Mouse (Mus musculus) brain, embryonic 14.5 days (tissue): Measurements from ENCODE around the gene Plxdc1. TPM values are rescaled to one million over a fixed set of nuclear protein-coding genes. Genes with fewer than 3 reads are reported as not detected.
A peak's percentile ranks its signal among the peaks of the same experiment; 100 is the strongest.

ENCODE experiments used
- DNase-seq: peaks from one replicate; pipeline ENCODE4 v3.0.0-alpha.2; 2011; ENCODE audit warnings: low read depth
- CTCF ChIP-seq: fragments of 200-500 bp; IDR thresholded peaks from 2 replicates; pipeline ENCODE4 v1.5.1; 2012; ENCODE audit warnings: inconsistent platforms, mild to moderate bottlenecking, moderate library complexity, borderline replicate concordance; ENCODE audit not compliant: insufficient read depth, insufficient read length; ENCODE audit errors: extremely low read depth
- POLR2A ChIP-seq: fragments of 200-500 bp; IDR thresholded peaks from 2 replicates; pipeline ENCODE4 v1.6.1; 2012; ENCODE audit warnings: mild to moderate bottlenecking, inconsistent platforms, borderline replicate concordance; ENCODE audit not compliant: poor library complexity, insufficient read depth, insufficient read length, severe bottlenecking; ENCODE audit errors: extremely low read depth
- polyA plus RNA-seq: library from polyadenylated mRNA; depleted of rRNA; stranded (reverse); fragments of >200 nt; gene quantifications from 2 replicates; pipeline ENCODE4 v1.2.3, GENCODE M21; 2012

Gene Plxdc1
- polyA plus RNA-seq, 1 experiment, result 0.90 TPM

GRCm38 (mm10) chr11:97998074-97998793 lies 12.0 kb upstream of the Plxdc1 start:
- DNase-seq, result no peak
- no peak for TF ChIP-seq CTCF

GRCm38 (mm10) chr11:97997387-97997960 lies 11.2 kb upstream of the Plxdc1 start:
- no peak for DNase-seq
- TF ChIP-seq CTCF (no peak), POLR2A (no peak)

GRCm38 (mm10) chr11:97996691-97997090 lies 10.4 kb upstream of the Plxdc1 start:
- no peak for TF ChIP-seq POLR2A
- DNase-seq, result no peak

GRCm38 (mm10) chr11:97995564-97996288 lies 9.5 kb upstream of the Plxdc1 start, which contains the start of gene Arl5c:
Gene Arl5c, minus strand, starts transcription at chr11:97996181.
- TF ChIP-seq CTCF (peak; percentile 48; the same call in 1 of the 2 replicates), POLR2A (no peak)
- no peak for DNase-seq

- peak; percentile 73 for DNase-seq
- peak; percentile 72 for TF ChIP-seq CTCF
- TF ChIP-seq POLR2A, result no peak
Observed at GRCm38 (mm10) chr11:97994539-97995100, 8.4 kb upstream of the Plxdc1 start.

GRCm38 (mm10) chr11:97988530-97989096 lies 2.4 kb upstream of the Plxdc1 start:
- TF ChIP-seq CTCF (no peak), POLR2A (no peak)
- DNase-seq, result peak; percentile 94

GRCm38 (mm10) chr11:97987551-97988526 lies 1.6 kb upstream of the Plxdc1 start:
- TF ChIP-seq POLR2A (no peak), CTCF (peak; percentile 75)
- peak; percentile 95 for DNase-seq

GRCm38 (mm10) chr11:97986738-97987465 lies 658 bp upstream of the Plxdc1 start:
- DNase-seq, result no peak
- no peak for TF ChIP-seq CTCF
- TF ChIP-seq POLR2A, result no peak

- no peak for DNase-seq
- no peak for TF ChIP-seq POLR2A
- TF ChIP-seq CTCF, result no peak
Observed at GRCm38 (mm10) chr11:97983983-97984382, 2.3 kb downstream of the Plxdc1 start.

GRCm38 (mm10) chr11:97983506-97983905 lies 2.7 kb downstream of the Plxdc1 start:
- no peak for DNase-seq
- no peak for TF ChIP-seq POLR2A
- TF ChIP-seq CTCF, result no peak
